Mouse (Mus musculus): ENCODE measurements around the gene Kitl.

Gene Kitl

DNA sequence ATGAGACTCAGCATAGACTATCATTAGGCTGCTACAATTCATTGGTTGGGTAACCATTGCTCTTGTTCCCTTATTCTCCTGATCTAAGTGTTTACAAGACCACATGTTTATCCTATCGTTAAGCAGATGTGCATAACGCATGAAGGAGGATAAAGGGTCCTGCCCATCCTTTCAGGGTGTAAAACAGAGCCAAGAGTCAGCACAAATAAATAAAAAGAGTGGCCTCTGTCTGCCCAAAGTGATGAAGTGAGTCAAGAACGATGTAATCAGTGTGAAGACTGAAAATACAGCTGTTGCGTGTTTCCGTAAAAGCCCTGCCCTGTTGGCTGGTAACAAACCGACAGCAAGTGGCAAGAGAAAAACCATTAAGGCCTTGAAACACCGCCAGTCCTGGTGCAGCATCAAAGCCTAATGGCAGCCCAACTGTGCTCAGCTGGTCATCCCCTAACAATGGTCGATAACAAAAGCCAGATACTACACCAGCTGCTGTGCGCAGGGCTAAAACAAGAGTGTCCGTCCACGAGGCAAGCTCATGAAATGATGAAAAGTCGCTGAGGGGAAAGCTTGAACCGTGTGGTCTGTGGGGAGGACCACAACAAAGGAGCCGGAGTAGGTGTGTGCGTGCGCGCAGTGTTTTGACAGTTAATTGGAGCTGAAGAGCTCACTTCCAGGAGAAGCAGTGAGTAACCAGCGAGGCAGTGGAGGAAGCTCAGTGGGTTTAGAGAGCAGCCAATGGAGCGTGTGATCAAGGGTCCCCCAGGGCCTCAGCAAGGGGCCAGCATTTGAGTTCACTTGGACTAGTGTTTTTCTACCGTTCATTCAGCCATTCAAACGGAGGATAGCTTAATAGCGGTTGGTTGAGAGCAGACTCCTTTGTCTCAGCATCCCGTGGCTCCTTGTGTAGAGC lies 112.7 kb downstream of the Kitl start:
- DNase-seq = no peak

DNA sequence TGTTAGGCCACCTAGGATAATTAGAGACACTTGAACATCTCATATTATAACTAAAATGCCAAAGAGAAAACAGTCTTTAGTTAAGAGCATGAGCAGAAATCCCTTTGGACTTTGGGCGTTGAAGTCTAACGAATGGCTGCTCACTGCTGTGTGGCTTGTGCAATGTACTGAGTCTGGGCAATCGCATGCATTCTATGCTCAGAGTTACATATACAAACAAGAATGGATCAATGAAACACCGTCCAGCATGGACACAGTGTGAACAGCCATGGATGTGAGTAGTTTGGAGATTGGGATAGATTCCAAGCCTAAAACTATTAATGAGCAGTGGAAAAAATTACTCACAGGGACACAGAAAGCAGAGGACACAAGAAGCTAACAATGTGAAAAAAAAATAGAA lies 116.2 kb downstream of the Kitl start:
- DNase-seq = no peak

DNA sequence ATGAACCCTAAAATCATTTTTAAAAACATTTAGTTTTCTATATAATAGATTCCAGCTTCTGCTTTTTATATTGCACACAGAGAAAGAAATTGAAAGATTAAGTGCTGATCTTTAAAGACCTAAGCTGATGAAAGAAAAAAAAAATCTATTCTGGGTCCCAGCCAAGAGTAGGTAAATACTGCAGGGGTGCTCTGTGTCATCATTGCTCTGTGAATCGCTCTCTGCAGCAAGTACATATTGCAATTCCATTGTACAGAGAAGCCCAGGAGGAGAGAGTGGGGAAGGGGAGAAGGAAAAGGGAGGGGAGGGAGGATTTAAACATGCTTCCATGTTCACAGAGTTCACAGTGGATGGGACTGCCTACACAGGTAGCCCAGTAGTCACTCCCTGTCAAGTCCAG lies 116.9 kb downstream of the Kitl start:
- DNase-seq = no peak

DNA sequence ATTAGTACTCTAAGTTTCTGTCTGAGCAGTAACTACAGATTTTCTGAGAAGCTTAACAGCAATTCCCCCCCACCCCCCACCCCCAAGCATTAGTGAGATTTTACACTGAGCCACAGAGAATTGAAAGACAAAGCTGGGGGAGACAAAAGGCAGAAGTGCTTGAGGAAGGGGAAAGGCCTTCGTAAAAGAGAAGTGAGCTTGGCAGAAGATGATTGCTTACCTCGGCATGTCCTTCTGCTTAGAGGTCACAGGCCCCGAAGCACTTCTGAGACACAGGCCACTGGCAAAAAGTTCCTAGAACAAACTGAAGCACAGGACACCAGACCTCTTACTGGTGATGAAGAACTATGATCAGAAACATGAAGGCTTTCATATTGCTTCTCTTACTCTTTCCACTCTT lies 123.1 kb downstream of the Kitl start:
- DNase-seq = no peak

DNA sequence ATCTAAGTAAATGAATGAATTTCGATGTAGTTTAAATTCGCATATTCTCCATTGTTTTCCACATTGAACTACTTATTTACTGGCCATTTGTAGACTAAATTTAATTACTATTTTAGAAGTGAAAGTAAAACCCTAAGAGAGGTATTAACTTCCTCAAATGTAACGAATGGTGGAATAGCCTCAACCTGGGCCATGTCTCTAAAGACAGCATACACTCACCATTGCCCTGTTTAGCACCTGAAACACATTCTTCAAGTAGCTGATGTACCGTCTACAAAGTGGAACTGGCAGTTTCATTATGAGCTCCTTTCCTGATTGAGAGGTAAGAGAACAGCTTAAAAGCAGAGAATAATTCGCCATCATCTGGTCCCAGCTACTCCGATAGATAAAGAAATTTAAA lies 132.7 kb downstream of the Kitl start:
- DNase-seq = no peak

All from cerebellum, adult 9-10 months (tissue).